Mouse (Mus musculus) cortical plate, adult 2 months (tissue): Measurements from ENCODE around the gene Arl11. TPM values are rescaled to one million over a fixed set of nuclear protein-coding genes. Genes with fewer than 3 reads are reported as not detected.

Experiments used
- H3K27ac ChIP-seq: fragments of 200-500 bp; 2 replicates; pipeline ENCODE4 v1.5.1; 2012; ENCODE audit warnings: low read length, control low read depth, inconsistent platforms; ENCODE audit not compliant: insufficient read depth
- H3K4me1 ChIP-seq: fragments of 200-500 bp; 2 replicates; pipeline ENCODE4 v1.6.1; 2011; ENCODE audit warnings: low read length; ENCODE audit not compliant: control insufficient read depth, insufficient read depth
- H3K4me3 ChIP-seq: fragments of 200-500 bp; 2 replicates; pipeline ENCODE4 v1.5.1; 2011; ENCODE audit warnings: mild to moderate bottlenecking, low read length, control low read depth; ENCODE audit not compliant: insufficient read depth
- CTCF ChIP-seq: fragments of 200-500 bp; IDR thresholded peaks from 2 replicates; pipeline ENCODE4 v1.5.1; 2011; ENCODE audit warnings: mild to moderate bottlenecking, control low read depth, low read length; ENCODE audit not compliant: insufficient read depth; ENCODE audit errors: extremely low read depth
- POLR2A ChIP-seq: fragments of 200-500 bp; IDR thresholded peaks from 2 replicates; pipeline ENCODE4 v1.6.1; 2011; ENCODE audit warnings: mild to moderate bottlenecking, low read length, control low read depth; ENCODE audit not compliant: insufficient read depth; ENCODE audit errors: extremely low read depth
- polyA plus RNA-seq: library from polyadenylated mRNA; depleted of rRNA; stranded (reverse); fragments of >200 nt; gene quantifications from 2 replicates; pipeline ENCODE4 v1.2.3, GENCODE M21; 2012

Arl11 gene
- polyA plus RNA-seq, 1 experiment, result 1.1 TPM

- Histone ChIP-seq H3K4me3 (no peak overlapping the region), H3K4me1 (no peaks in the 10 kb centered on the region)
- TF ChIP-seq CTCF (no peak), POLR2A (no peak)
These were observed 9.7 kb upstream of the Arl11 start for GRCm38 (mm10) chr14:61299810-61300209.

GRCm38 (mm10) chr14:61301323-61301722, 8.2 kb upstream of the Arl11 start:
- Histone ChIP-seq H3K27ac (no peak overlapping the region), H3K4me1 (no peaks in the 10 kb centered on the region), H3K4me3 (no peak overlapping the region)
- TF ChIP-seq POLR2A (no peak), CTCF (no peak)

More at GRCm38 (mm10) chr14:61299810-61300209, 9.7 kb upstream of the Arl11 start:
- no peak overlapping the region for H3K27ac ChIP-seq

- no peaks in the 10 kb centered on the region for H3K4me1 ChIP-seq
- no peak overlapping the region for H3K4me3 ChIP-seq
- TF ChIP-seq CTCF (no peak), POLR2A (no peak)
- H3K27ac ChIP-seq, result no peak overlapping the region
These were observed 7.1 kb upstream of the Arl11 start for GRCm38 (mm10) chr14:61302428-61302827.

- no peak overlapping the region for H3K27ac ChIP-seq
- H3K4me3 ChIP-seq, result no peak overlapping the region
- no peaks in the 10 kb centered on the region for H3K4me1 ChIP-seq
- TF ChIP-seq POLR2A (no peak), CTCF (no peak)
These were observed 5.5 kb upstream of the Arl11 start for GRCm38 (mm10) chr14:61303969-61304609.

- H3K27ac ChIP-seq, result no peak overlapping the region
- H3K4me1 ChIP-seq, result no peaks in the 10 kb centered on the region
- TF ChIP-seq POLR2A (no peak), CTCF (no peak)
- no peak overlapping the region for H3K4me3 ChIP-seq
These were observed 651 bp downstream of the Arl11 start for GRCm38 (mm10) chr14:61310036-61310772.

- Histone ChIP-seq H3K4me1 (no peaks in the 10 kb centered on the region), H3K4me3 (no peak overlapping the region), H3K27ac (no peak overlapping the region)
- TF ChIP-seq POLR2A, result no peak
- TF ChIP-seq CTCF, result no peak
These were observed 1.4 kb downstream of the Arl11 start for GRCm38 (mm10) chr14:61310963-61311362.

GRCm38 (mm10) chr14:61316861-61317260, 7.3 kb downstream of the Arl11 start:
- TF ChIP-seq CTCF, result peak; percentile 57
- no peak for TF ChIP-seq POLR2A
- Histone ChIP-seq H3K27ac (no peak overlapping the region), H3K4me3 (no peak overlapping the region), H3K4me1 (no peaks in the 10 kb centered on the region)

- Histone ChIP-seq H3K4me3 (no peak overlapping the region), H3K4me1 (no peaks in the 10 kb centered on the region), H3K27ac (no peak overlapping the region)
- TF ChIP-seq CTCF (no peak), POLR2A (no peak)
These were observed 11.2 kb downstream of the Arl11 start for GRCm38 (mm10) chr14:61320765-61321164.

- Histone ChIP-seq H3K4me3 (no peak overlapping the region), H3K4me1 (no peaks in the 10 kb centered on the region), H3K27ac (no peak overlapping the region)
- TF ChIP-seq POLR2A (no peak), CTCF (no peak)
These were observed 11.6 kb downstream of the Arl11 start for GRCm38 (mm10) chr14:61321200-61321599.

- Histone ChIP-seq H3K27ac (no peak overlapping the region), H3K4me1 (no peaks in the 10 kb centered on the region), H3K4me3 (no peak overlapping the region)
- TF ChIP-seq POLR2A (no peak), CTCF (no peak)
These were observed 13.2 kb downstream of the Arl11 start for GRCm38 (mm10) chr14:61322740-61323139.
